Mouse (Mus musculus) heart, adult 2 months (tissue): Measurements from ENCODE around the gene Ccdc110.

Experiments used
- CTCF ChIP-seq: fragments of 200-600 bp; IDR thresholded peaks from 2 replicates; pipeline ENCODE4 v1.8.1; 2022; ENCODE audit warnings: antibody characterized with exemption, mild to moderate bottlenecking, moderate library complexity
- POLR2A ChIP-seq: fragments of 200-500 bp; IDR thresholded peaks from 2 replicates; pipeline ENCODE4 v1.6.1; 2011; ENCODE audit warnings: mild to moderate bottlenecking, low read depth, low read length, control low read depth; ENCODE audit not compliant: insufficient read depth

- no peak for TF ChIP-seq POLR2A
- TF ChIP-seq CTCF = peak; percentile 35
Measured at GRCm38 (mm10) chr8:45970894-45971293, 36.5 kb downstream of the Ccdc110 start.
